Mouse (Mus musculus) cerebellum, postnatal 14 days (tissue): Measurements from ENCODE around the gene Zfp598.

Source experiments
- DNase-seq, 2 experiments: peaks; one replicate each; pipeline ENCODE4 v3.0.0; 2021; ENCODE audit warnings: mixed read lengths in 2 of 2

Zfp598 gene

GRCm38 (mm10) chr17:24669545-24670245 is at the start of gene Zfp598:
TSS of gene Zfp598 (plus strand) at chr17:24669687.
- DNase-seq = peak; percentile 95 to 97

DNA sequence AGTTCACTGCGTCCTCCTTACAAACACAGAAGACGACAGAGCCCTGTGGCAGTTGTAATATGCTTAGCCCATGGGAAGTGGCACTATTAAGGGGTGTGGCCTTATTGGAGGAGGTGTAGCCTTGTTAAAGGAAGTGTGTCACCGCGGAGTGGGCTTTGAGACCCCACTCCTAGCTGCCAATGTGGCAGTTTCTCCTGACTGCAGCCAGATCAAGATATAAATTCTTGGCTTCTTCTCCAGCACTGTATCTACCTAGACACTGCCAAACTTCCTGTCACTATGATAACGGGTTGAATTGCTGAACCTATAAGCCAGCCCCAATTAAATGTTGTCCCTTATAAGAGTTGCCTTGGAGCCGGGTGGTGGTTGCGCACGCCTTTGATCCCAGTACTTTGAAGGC is 44.0 kb upstream of the Zfp598 start:
- no peak for DNase-seq

DNA sequence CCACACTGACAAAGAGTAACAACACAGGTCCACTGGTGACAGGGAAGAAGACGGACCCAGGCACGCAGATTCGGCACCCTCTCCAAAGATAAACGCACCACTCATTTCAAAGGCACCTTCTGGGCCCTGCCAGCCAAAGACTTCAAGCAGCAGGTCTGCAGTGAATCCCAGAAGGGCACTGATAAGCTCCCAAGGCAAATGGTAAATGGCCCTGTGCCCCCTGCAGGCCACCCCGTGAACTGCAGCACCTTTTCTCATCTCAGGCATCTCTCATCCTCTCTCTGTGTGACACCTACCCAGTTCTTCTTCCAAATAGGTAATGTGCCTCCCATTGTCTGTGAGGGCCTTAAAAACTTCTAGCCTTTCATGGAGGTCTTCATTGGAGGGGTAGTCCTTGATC is 40.8 kb upstream of the Zfp598 start:
- DNase-seq = peak; percentile 88 to 91

GRCm38 (mm10) chr17:24630072-24630471 is 39.4 kb upstream of the Zfp598 start:
- DNase-seq = no peak

DNA sequence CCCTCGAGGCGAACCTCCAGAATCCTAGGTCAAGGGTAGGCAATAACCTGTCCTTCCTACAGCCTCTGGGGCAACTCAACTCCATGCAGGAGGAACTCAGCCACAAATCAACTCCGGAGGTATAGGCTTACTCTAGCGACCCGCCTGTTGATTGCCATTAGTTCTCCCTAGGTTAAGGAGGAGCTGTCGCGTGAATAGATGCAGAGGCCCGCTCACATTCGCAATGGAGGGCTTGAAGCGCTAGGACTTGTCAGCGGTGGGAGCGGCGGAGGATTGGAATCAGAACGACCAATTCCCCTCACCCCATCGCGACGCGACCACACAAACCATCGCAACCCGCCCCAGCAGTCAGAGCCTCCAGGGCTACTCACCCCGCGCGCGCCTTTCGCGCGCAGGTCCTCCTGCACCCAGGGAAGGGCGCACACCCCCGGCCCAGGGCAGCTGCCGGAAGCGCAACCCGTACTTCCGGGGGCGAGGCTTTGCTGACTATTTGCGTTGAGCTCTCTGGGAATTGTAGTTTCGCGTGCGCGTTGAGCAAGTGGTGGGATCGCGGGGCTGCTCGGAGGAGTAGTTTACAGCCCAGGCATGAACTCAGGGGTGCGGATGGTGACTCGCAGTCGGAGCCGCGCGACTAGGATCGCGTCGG is 37.2 kb upstream of the Zfp598 start, which contains the start of the genes Tsc2 and Nthl1:
Tsc2 (minus strand) TSS at position 464 of the 646 bp plus-strand sequence.
Nthl1 (plus strand) TSS at position 514 of the 646 bp plus-strand sequence.
- peak; percentile 81 to 84 for DNase-seq

DNA sequence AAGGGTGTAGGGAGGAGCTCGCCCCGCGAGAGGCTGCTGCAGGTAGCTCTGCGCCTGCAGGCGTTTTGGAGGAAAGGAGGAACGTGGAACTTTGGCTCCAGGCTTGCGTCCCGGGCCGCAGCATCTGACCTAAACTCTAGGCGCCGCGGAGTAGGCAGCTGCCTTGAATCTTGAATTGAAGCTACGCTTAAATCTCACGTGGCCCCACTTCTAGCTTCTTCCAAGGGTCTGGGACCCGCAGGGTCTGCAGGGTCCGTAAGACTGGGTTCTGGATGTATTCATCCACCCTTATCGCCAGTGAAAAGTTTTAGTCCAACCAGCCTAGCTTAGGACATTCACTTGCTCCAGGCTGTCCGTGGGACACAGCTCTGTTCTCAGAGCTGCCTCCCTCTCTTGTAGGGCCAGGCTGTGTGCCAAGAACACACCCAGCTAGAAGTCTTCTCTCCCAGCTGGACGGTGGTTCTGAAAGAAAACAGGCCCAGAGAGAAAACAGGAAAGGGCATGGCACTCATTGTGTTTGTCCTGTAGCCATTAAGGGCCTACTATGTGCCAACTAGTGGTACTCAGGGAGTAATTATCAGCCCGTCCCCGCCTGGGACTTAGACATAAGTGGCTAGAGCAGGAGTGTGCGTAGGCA is 36.6 kb upstream of the Zfp598 start:
- DNase-seq = peak; percentile 44 to 46

- no peak for DNase-seq
Observed at GRCm38 (mm10) chr17:24633831-24634230, 35.7 kb upstream of the Zfp598 start.

GRCm38 (mm10) chr17:24635024-24635423 is 34.5 kb upstream of the Zfp598 start:
- no peak for DNase-seq

GRCm38 (mm10) chr17:24635694-24636093 is 33.8 kb upstream of the Zfp598 start:
- no peak for DNase-seq

DNA sequence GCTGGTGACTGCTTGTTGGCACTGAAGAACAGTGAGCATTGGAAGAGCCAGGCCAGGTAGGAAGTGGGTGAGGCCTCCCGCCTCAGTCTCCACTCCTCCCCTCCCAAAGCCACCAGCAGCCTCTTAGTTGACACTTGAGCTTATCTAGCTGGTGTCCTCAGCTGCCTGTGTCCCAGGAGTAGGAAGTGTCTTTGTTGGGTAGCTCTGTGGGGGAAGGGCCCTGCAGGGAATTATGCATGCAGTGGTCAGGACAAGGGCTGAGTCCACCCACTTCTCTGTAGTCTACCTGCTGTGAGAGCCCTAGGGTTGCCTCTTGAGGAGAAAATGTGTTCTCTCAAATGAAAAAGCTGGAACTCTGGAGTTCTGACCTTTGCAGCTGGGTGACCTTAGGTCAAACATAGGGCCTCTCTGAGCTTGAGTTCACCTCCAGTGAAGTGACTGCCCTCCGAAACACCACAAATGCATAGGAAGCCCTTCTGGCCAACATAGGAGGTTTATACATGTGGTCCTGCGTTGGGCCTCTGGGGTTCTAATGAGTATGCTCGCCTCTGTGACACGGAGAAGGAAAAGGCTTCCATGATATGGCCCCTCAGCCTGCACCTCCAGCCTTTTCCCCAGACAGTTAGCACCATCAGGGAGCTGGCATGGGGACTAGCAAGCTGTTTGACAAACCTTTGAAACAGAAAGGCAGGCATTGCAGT is 32.6 kb upstream of the Zfp598 start:
- no peak for DNase-seq

DNA sequence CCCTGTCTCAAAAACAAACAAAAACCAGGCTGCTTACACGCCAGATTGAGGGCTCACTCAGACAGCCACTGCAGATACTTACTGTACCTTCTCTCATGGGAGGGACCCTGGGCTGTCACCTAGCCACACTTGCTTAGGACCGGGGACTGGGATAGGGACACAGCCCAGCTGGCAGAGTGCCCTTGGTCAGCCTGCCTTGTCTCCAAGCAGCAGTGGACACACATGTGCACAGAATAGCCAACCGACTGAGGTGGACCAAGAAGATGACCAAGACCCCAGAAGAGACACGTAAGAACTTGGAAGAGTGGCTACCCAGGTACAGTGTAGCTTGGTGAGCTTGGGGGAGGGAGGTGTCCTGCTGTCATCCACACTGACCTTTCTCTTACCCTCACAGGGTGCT is 31.3 kb upstream of the Zfp598 start:
- DNase-seq = no peak

DNA sequence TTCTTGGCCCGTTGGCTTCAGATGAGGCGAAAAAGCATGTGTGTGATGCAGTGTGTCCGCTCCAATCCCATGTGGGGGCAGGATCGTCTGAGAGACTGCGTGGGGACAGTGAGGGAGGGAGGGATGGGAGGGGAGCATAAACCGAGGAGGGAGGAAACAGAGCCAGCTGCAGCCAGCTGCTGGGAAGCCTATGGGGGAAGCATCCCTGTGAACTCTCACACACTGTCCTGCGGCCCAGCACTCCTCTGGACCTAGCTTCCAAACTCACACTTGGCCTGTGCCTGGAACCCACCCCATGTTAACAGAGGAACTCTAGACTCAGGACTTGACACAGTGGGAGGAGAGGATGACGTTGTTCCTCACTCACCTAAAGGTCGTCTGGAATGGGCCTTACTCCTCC is 30.6 kb upstream of the Zfp598 start:
- no peak for DNase-seq

GRCm38 (mm10) chr17:24639571-24639988 is 29.9 kb upstream of the Zfp598 start:
- no peak for DNase-seq

- no peak for DNase-seq
Observed at GRCm38 (mm10) chr17:24640119-24640518, 29.4 kb upstream of the Zfp598 start.

DNA sequence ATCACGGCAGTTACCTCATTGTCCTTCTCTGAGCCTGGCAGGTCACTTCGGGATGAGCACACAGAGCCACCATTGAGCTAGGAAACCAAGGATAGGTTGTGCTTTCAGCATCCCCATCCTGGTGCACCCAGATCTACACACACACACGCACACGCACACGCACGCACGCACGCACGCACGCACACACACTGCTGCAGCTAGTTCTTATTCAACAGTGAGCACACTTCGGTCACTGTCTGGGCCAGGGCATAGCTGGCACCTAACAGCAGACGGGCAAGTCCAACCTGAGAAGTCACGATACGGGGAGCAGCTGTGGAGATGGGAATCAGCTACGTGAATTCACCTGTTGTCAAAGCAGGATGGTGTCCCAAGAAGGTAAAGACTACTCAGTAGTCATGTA is 28.9 kb upstream of the Zfp598 start:
- no peak for DNase-seq

DNA sequence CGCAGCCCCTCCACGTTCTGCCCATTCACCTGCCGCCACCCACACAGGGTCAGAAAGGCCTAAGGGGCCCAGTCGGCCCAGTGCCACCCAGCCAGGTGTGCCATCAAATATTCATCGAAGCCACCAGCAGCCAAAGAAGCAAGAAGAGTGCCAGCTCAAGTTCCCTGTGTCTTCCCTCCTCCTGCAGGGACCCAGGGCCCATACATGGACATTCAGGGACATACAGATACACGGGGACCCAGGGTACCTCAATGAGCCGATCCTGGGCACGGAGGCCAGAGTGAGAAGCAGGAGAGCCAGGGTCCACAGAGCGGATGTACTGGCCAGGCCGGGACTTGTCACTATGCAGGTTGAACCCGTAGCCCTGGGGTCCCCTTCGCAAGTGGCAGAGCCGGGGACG is 27.5 kb upstream of the Zfp598 start:
- DNase-seq = no peak

GRCm38 (mm10) chr17:24642791-24643343 is 26.6 kb upstream of the Zfp598 start:
- DNase-seq = no peak

- DNase-seq = no peak
Observed at GRCm38 (mm10) chr17:24644030-24644715, 25.3 kb upstream of the Zfp598 start.

DNA sequence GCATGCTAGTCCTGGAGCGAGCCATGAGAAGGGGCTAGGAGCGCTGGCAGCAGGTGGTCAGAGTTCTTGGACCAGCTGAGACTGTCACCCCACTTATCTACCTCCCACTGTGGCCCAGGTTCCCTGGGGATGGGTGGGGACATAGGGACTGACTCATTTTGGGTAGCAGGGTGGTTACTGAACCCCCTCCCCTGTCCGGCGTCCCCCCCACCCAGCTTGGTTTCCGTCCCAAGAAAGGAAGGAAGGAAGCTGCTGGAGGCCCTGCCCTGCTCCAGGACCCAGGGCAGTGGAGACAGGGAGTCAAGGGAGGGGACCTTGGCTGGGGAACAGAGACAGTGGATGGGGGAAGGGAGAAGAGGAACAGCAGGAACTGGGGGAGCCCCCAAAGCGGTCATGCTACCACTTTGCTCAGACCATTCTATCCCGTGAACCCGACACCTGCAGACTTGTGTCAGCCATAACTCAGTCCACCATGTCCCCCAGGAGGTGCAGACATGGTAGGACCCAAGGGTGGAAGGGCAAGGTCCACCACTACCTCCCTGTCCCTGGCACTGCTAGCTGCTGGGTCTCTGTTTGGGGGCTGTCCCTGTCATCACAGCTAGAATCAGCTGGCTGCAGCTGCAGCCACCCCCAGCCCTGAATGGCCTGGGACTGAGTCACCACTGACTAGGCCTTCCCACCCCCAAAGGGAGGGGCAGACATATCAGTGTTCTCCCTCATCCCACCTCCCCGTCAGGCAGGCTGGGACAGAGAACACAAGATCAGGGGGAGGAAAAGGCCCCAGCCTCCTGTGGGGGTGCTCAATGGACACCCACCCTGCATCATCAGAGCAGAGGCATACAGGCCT is 24.4 kb upstream of the Zfp598 start:
- no peak for DNase-seq

DNA sequence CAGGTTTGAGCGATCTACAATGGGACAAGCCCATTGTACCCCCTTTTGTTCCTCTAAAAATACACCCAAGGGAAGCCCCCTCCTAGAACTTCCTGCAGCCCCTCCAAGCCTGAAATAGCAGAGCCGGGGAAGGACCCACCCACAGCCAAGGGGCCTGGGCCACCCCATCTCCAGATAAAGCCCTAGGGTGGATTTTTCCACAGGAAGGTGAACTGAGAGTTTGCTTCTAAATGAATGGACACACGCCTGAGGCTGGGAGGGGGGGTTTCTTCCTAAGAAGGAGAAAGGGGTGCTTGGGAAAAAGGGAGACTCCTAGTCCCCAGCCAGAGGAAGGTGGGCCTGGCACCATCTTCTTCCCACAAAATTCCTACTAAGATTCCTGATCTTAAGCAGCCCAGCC is 23.6 kb upstream of the Zfp598 start:
- no peak for DNase-seq

DNA sequence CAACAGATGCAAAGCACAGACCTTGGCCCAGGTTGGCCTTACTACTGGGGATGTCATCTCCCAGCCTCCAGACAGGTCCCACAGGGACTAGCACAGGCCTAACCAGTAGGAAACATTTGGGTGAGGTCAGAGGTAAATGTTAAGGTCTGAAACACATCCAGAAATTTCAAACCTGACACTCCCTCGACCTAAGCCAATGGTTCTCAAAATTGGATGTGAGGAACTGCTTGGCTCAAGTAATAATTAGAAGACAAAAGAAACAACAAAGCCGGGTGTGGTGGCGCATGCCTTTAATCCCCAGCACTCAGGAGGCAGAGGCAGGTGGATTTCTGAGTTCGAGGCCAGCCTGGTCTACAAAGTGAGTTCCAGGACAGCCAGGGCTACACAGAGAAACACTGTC is 23.1 kb upstream of the Zfp598 start:
- no peak for DNase-seq
